Mouse (Mus musculus) left cerebral cortex, postnatal 14 days (tissue): Measurements from ENCODE around the gene Gm17087. TPM values are rescaled to one million over a fixed set of nuclear protein-coding genes. Genes with fewer than 3 reads are reported as not detected.

Experiments
- DNase-seq, 2 experiments: peaks; one replicate each; pipeline ENCODE4 v3.0.0; 2021 to 2022; ENCODE audit warnings: low spot score in 2 of 2, mixed read lengths in 1 of 2
- intact Hi-C: fragments of 180-260 bp; cut with DNase I; formaldehyde crosslinking; loops from one replicate; pipeline ENCODE4 v1.15.1; 2025
- long read RNA-seq, 2 experiments: library from polyadenylated mRNA; stranded (forward); transcript quantifications; one replicate each; pipeline ENCODE4 v2.0.0; 2021
- total RNA-seq, 2 experiments: library from RNA; stranded (reverse); gene quantifications; 2 replicates each; pipeline ENCODE4 v1.2.3; 2021

Gm17087 gene
- not detected for total RNA-seq
- long read RNA-seq, experiment 1, result 0 reads
- long read RNA-seq, experiment 2, result 0 reads

GRCm38 (mm10) chr17:8566850-8567249, at the start of gene Gm17087:
TSS of gene Gm17087 (minus strand) at chr17:8566950.
- intact Hi-C loops, result no loop called here
- no peak for DNase-seq

- intact Hi-C loops, result loop anchor here (2.0 to 5.0 kb wide), 2 partner anchors 188 to 323 kb away; no protein-coding TSS in a partner anchor
- DNase-seq, result peak; percentile 92 to 95
These were observed 47.3 kb upstream of the Gm17087 start for GRCm38 (mm10) chr17:8613882-8614551.

GRCm38 (mm10) chr17:8611916-8612315, 45.2 kb upstream of the Gm17087 start:
- intact Hi-C loops, result loop anchor here (5.0 kb wide), 1 partner anchor 190 kb away; no protein-coding TSS in a partner anchor
- DNase-seq, result no peak

- DNase-seq, result no peak
- intact Hi-C loops, result no loop called here
These were observed 39.9 kb upstream of the Gm17087 start for GRCm38 (mm10) chr17:8606695-8607094.

GRCm38 (mm10) chr17:8605921-8606320, 39.2 kb upstream of the Gm17087 start:
- intact Hi-C loops, result no loop called here
- no peak for DNase-seq

- intact Hi-C loops, result no loop called here
- DNase-seq, result no peak
These were observed 36.2 kb upstream of the Gm17087 start for GRCm38 (mm10) chr17:8602976-8603375.

- intact Hi-C loops, result loop anchor here (5.0 to 10.0 kb wide), 2 partner anchors 210 to 333 kb away; no protein-coding TSS in a partner anchor
- DNase-seq, result peak; percentile 79 to 81
These were observed 31.0 kb upstream of the Gm17087 start for GRCm38 (mm10) chr17:8597790-8598189.

- DNase-seq, result peak; percentile 67 to 84
- intact Hi-C loops, result loop anchor here (1.0 to 10.0 kb wide), 2 partner anchors 124 to 328 kb away; no protein-coding TSS in a partner anchor
These were observed 25.9 kb upstream of the Gm17087 start for GRCm38 (mm10) chr17:8592427-8593277.

- intact Hi-C loops, result loop anchor here (5.0 kb wide), 1 partner anchor 54 kb away; the partner anchor contains the start of gene Pde10a
- peak; percentile 47 to 60 for DNase-seq
These were observed 14.8 kb upstream of the Gm17087 start for GRCm38 (mm10) chr17:8581579-8581978.

GRCm38 (mm10) chr17:8580360-8580759, 13.6 kb upstream of the Gm17087 start:
- DNase-seq, result peak; percentile 42 to 55

GRCm38 (mm10) chr17:8573542-8574260, 7.0 kb upstream of the Gm17087 start:
- intact Hi-C loops, result no loop called here
- DNase-seq, result no peak

More at GRCm38 (mm10) chr17:8580360-8580759, 13.6 kb upstream of the Gm17087 start:
- intact Hi-C loops, result loop anchor here (5.0 kb wide), 1 partner anchor 53 kb away; the partner anchor contains the start of gene Pde10a

GRCm38 (mm10) chr17:8562886-8563280, 3.9 kb downstream of the Gm17087 start:
- intact Hi-C loops, result loop anchor here (2.0 kb wide), 1 partner anchor 34 kb away; no protein-coding TSS in a partner anchor
- DNase-seq, result no peak

- intact Hi-C loops, result loop anchor here (2.0 kb wide), 1 partner anchor 33 kb away; no protein-coding TSS in a partner anchor
- DNase-seq, result no peak
These were observed 4.5 kb downstream of the Gm17087 start for GRCm38 (mm10) chr17:8562101-8562885.

- DNase-seq, result no peak
- intact Hi-C loops, result no loop called here
These were observed 8.8 kb downstream of the Gm17087 start for GRCm38 (mm10) chr17:8557926-8558325.

GRCm38 (mm10) chr17:8556223-8556622, 10.5 kb downstream of the Gm17087 start:
- no peak for DNase-seq
- intact Hi-C loops, result no loop called here

GRCm38 (mm10) chr17:8555785-8556184, 11.0 kb downstream of the Gm17087 start:
- DNase-seq, result no peak
- intact Hi-C loops, result no loop called here

- no peak for DNase-seq
- intact Hi-C loops, result no loop called here
These were observed 12.5 kb downstream of the Gm17087 start for GRCm38 (mm10) chr17:8554219-8554618.

GRCm38 (mm10) chr17:8553601-8554000, 13.1 kb downstream of the Gm17087 start:
- intact Hi-C loops, result no loop called here
- no peak for DNase-seq
